Mouse (Mus musculus) MEL (cell line): Measurements from ENCODE around the gene Ufl1. TPM values are rescaled to one million over a fixed set of nuclear protein-coding genes. Genes with fewer than 3 reads are reported as not detected.

Experiments used
- DNase-seq: peaks from one replicate; pipeline ENCODE4 v3.0.0; 2011; ENCODE audit warnings: low read depth, low spot score
- H3K27ac ChIP-seq: 2 replicates; pipeline ENCODE4 v1.5.1; 2012; ENCODE audit warnings: low read depth, mild to moderate bottlenecking, control low read depth, low read length, moderate library complexity; ENCODE audit not compliant: control insufficient read depth
- H3K27me3 ChIP-seq, 2 experiments: fragments of 150-350 bp in 1 of 2; sonication (generic) in 1 of 2; 2 replicates each; pipeline ENCODE4 v1.6.1; 2012; ENCODE audit warnings: low read length in 2 of 2, mild to moderate bottlenecking in 2 of 2, improper control_type of control experiment in 1 of 2, moderate library complexity in 1 of 2; ENCODE audit not compliant: insufficient read depth in 2 of 2, control insufficient read depth in 1 of 2
- H3K36me3 ChIP-seq, 2 experiments: 2 replicates each; pipeline ENCODE4 v1.6.1; 2012 to 2014; ENCODE audit warnings: low read length in 2 of 2, improper control_type of control experiment in 1 of 2, inconsistent platforms in 1 of 2, mild to moderate bottlenecking in 1 of 2; ENCODE audit not compliant: insufficient read depth in 2 of 2, control insufficient read depth in 1 of 2
- H3K4me1 ChIP-seq, 2 experiments: fragments of 150-350 bp in 1 of 2; sonication (generic) in 1 of 2; 2 replicates each; pipeline ENCODE4 v1.6.1; 2012; ENCODE audit warnings: low read length in 2 of 2, improper control_type of control experiment in 1 of 2, mild to moderate bottlenecking in 1 of 2; ENCODE audit not compliant: insufficient read depth in 2 of 2, control insufficient read depth in 1 of 2
- H3K4me3 ChIP-seq, 2 experiments: fragments of 150-350 bp in 1 of 2; sonication (generic) in 1 of 2; 2 replicates each; pipeline ENCODE4 v1.5.1; 2012; ENCODE audit warnings: low read depth in 2 of 2, low read length in 2 of 2, mild to moderate bottlenecking in 2 of 2, moderate library complexity in 2 of 2, control low read depth in 1 of 2, improper control_type of control experiment in 1 of 2; ENCODE audit not compliant: control insufficient read depth in 1 of 2, insufficient read depth in 1 of 2
- H3K79me2 ChIP-seq: 2 replicates; pipeline ENCODE4 v1.6.1; 2012; ENCODE audit warnings: mild to moderate bottlenecking, low read length, moderate library complexity; ENCODE audit not compliant: control insufficient read depth, poor library complexity, insufficient read depth
- H3K9ac ChIP-seq: 2 replicates; pipeline ENCODE4 v1.6.1; 2012; ENCODE audit warnings: low read depth, mild to moderate bottlenecking, control low read depth, low read length, moderate library complexity; ENCODE audit not compliant: control insufficient read depth, poor library complexity, severe bottlenecking
- H3K9me3 ChIP-seq: fragments of 150-350 bp; sonication (generic); replicated peaks from 2 replicates; pipeline ENCODE4 v1.6.1; 2012; ENCODE audit warnings: mild to moderate bottlenecking, low read length, improper control_type of control experiment, moderate library complexity; ENCODE audit not compliant: insufficient read depth
- CHD1 ChIP-seq: IDR thresholded peaks from 2 replicates; pipeline ENCODE4 v1.6.1; 2012; ENCODE audit warnings: low read depth, mild to moderate bottlenecking, inconsistent platforms, low read length, improper control_type of control experiment
- CTCF ChIP-seq, 3 experiments: IDR thresholded peaks in 2 of 3; conservative IDR thresholded peaks in 1 of 3; 2 replicates each; pipeline ENCODE4 v1.5.1; 2011 to 2012; ENCODE audit warnings: low read length in 3 of 3, low read depth in 2 of 3, mild to moderate bottlenecking in 2 of 3, improper control_type of control experiment in 1 of 3, inconsistent platforms in 1 of 3, mixed read lengths in 1 of 3, moderate library complexity in 1 of 3; ENCODE audit not compliant: control insufficient read depth in 1 of 3, insufficient read depth in 1 of 3, poor library complexity in 1 of 3, severe bottlenecking in 1 of 3
- E2F4 ChIP-seq: IDR thresholded peaks from 2 replicates; pipeline ENCODE4 v1.6.1; 2011; ENCODE audit warnings: low read depth, low read length, improper control_type of control experiment, borderline replicate concordance
- EP300 ChIP-seq, 2 experiments: IDR thresholded peaks; 2 replicates each; pipeline ENCODE4 v1.6.1; 2011; ENCODE audit warnings: improper control_type of control experiment in 2 of 2, low read length in 2 of 2, low read depth in 1 of 2, mild to moderate bottlenecking in 1 of 2
- ETS1 ChIP-seq: IDR thresholded peaks from 2 replicates; pipeline ENCODE4 v1.6.1; 2012; ENCODE audit warnings: low read depth, mild to moderate bottlenecking, inconsistent platforms, low read length, improper control_type of control experiment, moderate library complexity
- GABPA ChIP-seq: IDR thresholded peaks from 2 replicates; pipeline ENCODE4 v1.6.1; 2012; ENCODE audit warnings: low read depth, mild to moderate bottlenecking, inconsistent platforms, low read length, improper control_type of control experiment, moderate library complexity
- JUND ChIP-seq: IDR thresholded peaks from 2 replicates; pipeline ENCODE4 v1.6.1; 2011; ENCODE audit warnings: low read depth, mild to moderate bottlenecking, improper control_type of control experiment, low read length
- KAT2A ChIP-seq: conservative IDR thresholded peaks from 2 replicates; pipeline ENCODE4 v1.6.1; 2012; ENCODE audit warnings: low read depth, low read length, improper control_type of control experiment, inconsistent platforms
- MAFK ChIP-seq: IDR thresholded peaks from 2 replicates; pipeline ENCODE4 v1.6.1; 2011; ENCODE audit warnings: low read depth, mild to moderate bottlenecking, low read length, improper control_type of control experiment, borderline replicate concordance
- MAZ ChIP-seq: IDR thresholded peaks from 2 replicates; pipeline ENCODE4 v1.6.1; 2012; ENCODE audit warnings: low read depth, mild to moderate bottlenecking, inconsistent platforms, low read length, improper control_type of control experiment
- MXI1 ChIP-seq: IDR thresholded peaks from 2 replicates; pipeline ENCODE4 v1.6.1; 2011; ENCODE audit warnings: mild to moderate bottlenecking, low read depth, low read length, improper control_type of control experiment
- MYB ChIP-seq: IDR thresholded peaks from 2 replicates; pipeline ENCODE4 v1.6.1; 2011; ENCODE audit warnings: mild to moderate bottlenecking, low read depth, low read length, improper control_type of control experiment
- MYC ChIP-seq: IDR thresholded peaks from 2 replicates; pipeline ENCODE4 v1.6.1; 2011; ENCODE audit warnings: low read depth, mild to moderate bottlenecking, low read length, improper control_type of control experiment, moderate library complexity
- POLR2A ChIP-seq, 2 experiments: IDR thresholded peaks; 2 replicates each; pipeline ENCODE4 v1.6.1; 2011 to 2012; ENCODE audit warnings: low read length in 2 of 2, mild to moderate bottlenecking in 2 of 2, control low read depth in 1 of 2, improper control_type of control experiment in 1 of 2, low read depth in 1 of 2, moderate library complexity in 1 of 2; ENCODE audit not compliant: control insufficient read depth in 1 of 2, insufficient read depth in 1 of 2, poor library complexity in 1 of 2
- POLR2AphosphoS5 ChIP-seq: IDR thresholded peaks from 2 replicates; pipeline ENCODE4 v1.6.1; 2012; ENCODE audit warnings: low read depth, borderline replicate concordance, mild to moderate bottlenecking, inconsistent platforms, low read length, moderate library complexity, mixed read lengths
- RCOR1 ChIP-seq: IDR thresholded peaks from 2 replicates; pipeline ENCODE4 v1.6.1; 2012; ENCODE audit warnings: low read depth, mild to moderate bottlenecking, inconsistent platforms, low read length, improper control_type of control experiment
- TBP ChIP-seq: IDR thresholded peaks from 2 replicates; pipeline ENCODE4 v1.8.0; 2011; ENCODE audit warnings: low read depth, low read length, improper control_type of control experiment
- TCF12 ChIP-seq: IDR thresholded peaks from 2 replicates; pipeline ENCODE4 v1.6.1; 2014; ENCODE audit warnings: low read depth, mild to moderate bottlenecking, inconsistent platforms, low read length, improper control_type of control experiment, moderate library complexity
- UBTF ChIP-seq: IDR thresholded peaks from 2 replicates; pipeline ENCODE4 v1.6.1; 2012; ENCODE audit warnings: low read depth, mild to moderate bottlenecking, inconsistent platforms, low read length, improper control_type of control experiment, moderate library complexity, borderline replicate concordance; ENCODE audit not compliant: insufficient read depth
- USF1 ChIP-seq: IDR thresholded peaks from 2 replicates; pipeline ENCODE4 v1.6.1; 2014; ENCODE audit warnings: low read depth, mild to moderate bottlenecking, inconsistent platforms, low read length, improper control_type of control experiment, moderate library complexity
- ZMIZ1 ChIP-seq: IDR thresholded peaks from 2 replicates; pipeline ENCODE4 v1.6.1; 2012; ENCODE audit warnings: low read depth, mild to moderate bottlenecking, inconsistent platforms, low read length, improper control_type of control experiment, moderate library complexity
- polyA plus RNA-seq, 2 experiments: library from polyadenylated mRNA; stranded (reverse) in 1 of 2; unstranded in 1 of 2; fragments of >175 nt in 1 of 2; fragments of >200 nt in 1 of 2; gene quantifications; 2 replicates each; pipeline versions ENCODE4 v1.2.1 to v1.2.4; 2012; ENCODE audit warnings: low replicate concordance in 2 of 2, low read depth in 1 of 2; ENCODE audit not compliant: insufficient read length in 2 of 2, insufficient read depth in 1 of 2, missing spikeins in 1 of 2
- total RNA-seq: library from RNA; depleted of rRNA; stranded (reverse); fragments of 300-350 nt; gene quantifications from 2 replicates; pipeline ENCODE4 v1.2.3, GENCODE M21; 2012

Ufl1 gene
- total and polyA plus RNA-seq, 3 experiments = 17.3 to 344 (median 24.7) TPM

GRCm38 (mm10) chr4:25221927-25222326 is 59.7 kb downstream of the Ufl1 start:
- Histone ChIP-seq H3K4me3 (no peak overlapping the region), H3K27ac (no peak overlapping the region), H3K9me3 (no peaks in the 10 kb centered on the region), H3K36me3 (no peaks in the 10 kb centered on the region), H3K9ac (no peak overlapping the region), H3K79me2 (no peaks in the 10 kb centered on the region), H3K27me3 (no peaks in the 10 kb centered on the region), H3K4me1 (no peaks in the 10 kb centered on the region)
- no peak for DNase-seq
- TF ChIP-seq RCOR1 (no peak), JUND (no peak), MAZ (no peak)

- no peak overlapping the region for H3K27ac ChIP-seq
- TF ChIP-seq ZMIZ1 (no peak), TBP (no peak), E2F4 (no peak), GABPA (no peak), MXI1 (no peak), POLR2A (IDR thresholded peaks at IDR 0.05; ENCODE audit: control insufficient read depth in 1 of 2, insufficient read depth in 1 of 2, low read depth in 1 of 2, low read length in 2 of 2, poor library complexity in 1 of 2) (no peak), TCF12 (no peak), MAFK (no peak), EP300 (IDR thresholded peaks at IDR 0.05; ENCODE audit: low read depth in 1 of 2, low read length in 2 of 2) (no peak), POLR2AphosphoS5 (no peak), CHD1 (no peak), MYC (no peak), CTCF (IDR thresholded peaks at IDR 0.05 in 2 of 3, conservative IDR thresholded peaks at IDR 0.05 in 1 of 3; ENCODE audit: control insufficient read depth in 1 of 3, insufficient read depth in 1 of 3, low read depth in 2 of 3, low read length in 3 of 3, poor library complexity in 1 of 3, severe bottlenecking in 1 of 3) (no peak)
Measured at GRCm38 (mm10) chr4:25213451-25213850, 68.2 kb downstream of the Ufl1 start.

GRCm38 (mm10) chr4:25206166-25206565 is 75.5 kb downstream of the Ufl1 start:
- peaks cover 0 to 3% of the 10 kb centered on the region in 2 experiments; a peak in 1 of 4 replicates for H3K27me3 ChIP-seq
- no peak for DNase-seq
- no peaks in the 10 kb centered on the region for H3K4me1 ChIP-seq
- H3K9ac ChIP-seq = no peak overlapping the region
- no peak for TF ChIP-seq GABPA
- TF ChIP-seq ETS1 = no peak
- TF ChIP-seq POLR2AphosphoS5 = no peak
- TF ChIP-seq UBTF = no peak
- no peak for TF ChIP-seq TBP
- TF ChIP-seq TCF12 = no peak
- no peak for TF ChIP-seq MYB
- TF ChIP-seq KAT2A = no peak
- TF ChIP-seq USF1 = no peak
- no peak for TF ChIP-seq MAZ
- no peaks in the 10 kb centered on the region for H3K9me3 ChIP-seq
- H3K4me3 ChIP-seq = no peak overlapping the region
- no peak overlapping the region for H3K27ac ChIP-seq
- H3K36me3 ChIP-seq = no peaks in the 10 kb centered on the region
- no peaks in the 10 kb centered on the region for H3K79me2 ChIP-seq

More at GRCm38 (mm10) chr4:25213451-25213850, 68.2 kb downstream of the Ufl1 start:
- no peak overlapping the region for H3K4me3 ChIP-seq
- no peak for DNase-seq
- H3K4me1 ChIP-seq = no peaks in the 10 kb centered on the region
- no peak overlapping the region for H3K9ac ChIP-seq
- peaks cover 0 to 2% of the 10 kb centered on the region in 2 experiments; a peak in 1 of 4 replicates for H3K27me3 ChIP-seq
- no peaks in the 10 kb centered on the region for H3K36me3 ChIP-seq
- H3K79me2 ChIP-seq = no peaks in the 10 kb centered on the region
- no peaks in the 10 kb centered on the region for H3K9me3 ChIP-seq
